11 mouse cellular contexts compared by ENCODE assay signal in genomic region chr10:79417142-79417771, GRCm38 (mm10). TPM values are rescaled to one million over a fixed set of nuclear protein-coding genes. Genes with fewer than 3 reads are reported as not detected.
A peak's percentile ranks its signal among the peaks of the same experiment; 100 is the strongest.
DNase-seq lines count a peak whose midpoint lies in the region; ATAC-seq and TF ChIP-seq lines count a peak whose summit lies in the region.
"Had no signal": no experiment of that assay in that cellular context is flagged by ENCODE, and none has a peak within 500 bp of the region (broad histone marks: within the 10 kb centered on the region; RNA-seq: fewer than 3 reads in every experiment).

No protein-coding gene starts in this region.

- WGBS in heart, embryonic 13.5 days: 77% methylated on average over 24 of the region's 24 CpGs
- whole genome bisulfite sequencing in heart, embryonic 10.5 days: 87% methylated on average over 24 of the region's 24 CpGs

- H3K36me3 ChIP-seq in heart, embryonic 13.5 days: no peaks in the 10 kb centered on the region
- H3K36me3 ChIP-seq in heart, embryonic 10.5 days: no peaks in the 10 kb centered on the region
- H3K36me3 ChIP-seq in CH12.LX (replicated peaks in 1 of 2; ENCODE audit: control insufficient read depth in 1 of 2, insufficient read depth in 1 of 2, low read length in 1 of 2): peaks cover 0 to 4% of the 10 kb centered on the region in 2 experiments
- H3K36me3 ChIP-seq: embryonic facial prominence, embryonic 15.5 days had no signal

- no peaks in the 10 kb centered on the region for H3K27me3 ChIP-seq in heart, embryonic 13.5 days (replicated peaks)
- no peaks in the 10 kb centered on the region for H3K27me3 ChIP-seq in heart, embryonic 10.5 days (ENCODE audit: insufficient read depth, poor library complexity, severe bottlenecking)
- no peaks in the 10 kb centered on the region for H3K27me3 ChIP-seq in CH12.LX (replicated peaks)
- H3K27me3 ChIP-seq: embryonic facial prominence, embryonic 15.5 days had no signal

- TF ChIP-seq POLR2A in CH12.LX (IDR thresholded peaks at IDR 0.05; ENCODE audit: low read depth, low read length): no peak

- intact Hi-C loops in left cerebral cortex, postnatal 25 days (cut with DNase I): no loop called here

- H3K79me2 ChIP-seq in CH12.LX (replicated peaks; ENCODE audit: control insufficient read depth, extremely low read depth, insufficient read depth, poor library complexity, severe bottlenecking): no peaks in the 10 kb centered on the region

- no peak for ATAC-seq in heart, embryonic 13.5 days (ENCODE audit: extremely low read depth, insufficient number of reproducible peaks, low FRiP score, low TSS enrichment)

- dilution Hi-C loops in CH12.LX (cut with MboI; ENCODE audit: extremely low pct_ligation_motif_present, extremely low pct_unique_long_range_greater_than_20kb, low sequenced_read_pairs): no loop called here

- no peak overlapping the region for H3K9ac ChIP-seq in heart, embryonic 13.5 days
- 0 out of 2 replicates have a peak overlapping the region, but pooled peaks have one; percentile 23 for H3K9ac ChIP-seq in CH12.LX (ENCODE audit: insufficient read depth, low read depth)
- H3K9ac ChIP-seq: embryonic facial prominence, embryonic 15.5 days had no signal

- peak; percentile 86 for TF ChIP-seq EP300 in CH12.LX (IDR thresholded peaks at IDR 0.05; ENCODE audit: low read length)

- peak overlapping the region; percentile 33; the same call in 1 of the 2 replicates for H3K4me2 ChIP-seq in heart, embryonic 13.5 days
- H3K4me2 ChIP-seq in CH12.LX (ENCODE audit: insufficient read depth, low read depth, poor library complexity, severe bottlenecking): peak overlapping the region; percentile 68
- H3K4me2 ChIP-seq: embryonic facial prominence, embryonic 15.5 days had no signal

- no peak for TF ChIP-seq CTCF in CH12.LX (conservative IDR thresholded peaks at IDR 0.05 in 1 of 2, IDR thresholded peaks at IDR 0.05 in 1 of 2; ENCODE audit: low read depth in 2 of 2, low read length in 2 of 2)

- H3K27ac ChIP-seq in heart, embryonic 13.5 days (replicated peaks): no peak overlapping the region
- no peak overlapping the region for H3K27ac ChIP-seq in heart, embryonic 10.5 days
- H3K27ac ChIP-seq in CH12.LX (ENCODE audit: insufficient read depth, low read depth): peak overlapping the region; percentile 72
- H3K27ac ChIP-seq: embryonic facial prominence, embryonic 15.5 days; macrophage had no signal

- in situ Hi-C loops in CH12.LX (cut with MboI; ENCODE audit: low pct_ligation_motif_present, low pct_unique_long_range_greater_than_20kb, low sequenced_read_pairs): loop anchor here (25.0 kb wide), 1 partner anchor 95 kb away; no protein-coding TSS in a partner anchor

- DNase-seq in heart, embryonic 10.5 days (ENCODE audit: low spot score): no peak
- DNase-seq in CH12.LX (ENCODE audit: extremely low read depth): peak; percentile 90
- DNase-seq in induced T-regulatory cell, adult 2 months (ENCODE audit: low read depth): peak; percentile 79
- peak; percentile 46 to 60 for DNase-seq in natural killer cell, adult 2 months (ENCODE audit: low spot score in 2 of 2)
- DNase-seq in left cerebral cortex, adult 11 months (ENCODE audit: low spot score): no peak
- no peak for DNase-seq in left cerebral cortex, postnatal 25 days (ENCODE audit: low spot score in 2 of 2)
- DNase-seq in layer of hippocampus, adult 9-11 months: no peak

- peaks cover 20% of the 10 kb centered on the region for H3K9me3 ChIP-seq in heart, embryonic 13.5 days
- H3K9me3 ChIP-seq in heart, embryonic 10.5 days: no peaks in the 10 kb centered on the region; the same call in 1 of the 2 replicates
- H3K9me3 ChIP-seq in CH12.LX (replicated peaks; ENCODE audit: low read length): peaks cover 12% of the 10 kb centered on the region
- H3K9me3 ChIP-seq: embryonic facial prominence, embryonic 15.5 days had no signal

- peak overlapping the region; percentile 20 for H3K4me3 ChIP-seq in heart, embryonic 13.5 days
- no peak overlapping the region for H3K4me3 ChIP-seq in heart, embryonic 10.5 days
- peak overlapping the region; percentile 55 to 60 (median 55) for H3K4me3 ChIP-seq in CH12.LX (replicated peaks in 1 of 3; ENCODE audit: low read depth in 2 of 3, low read length in 2 of 3, poor library complexity in 1 of 3)
- H3K4me3 ChIP-seq: embryonic facial prominence, embryonic 15.5 days had no signal

- H3K4me1 ChIP-seq in heart, embryonic 13.5 days: no peaks in the 10 kb centered on the region
- no peaks in the 10 kb centered on the region for H3K4me1 ChIP-seq in heart, embryonic 10.5 days
- no peaks in the 10 kb centered on the region for H3K4me1 ChIP-seq in CH12.LX (ENCODE audit: control insufficient read depth in 1 of 2, insufficient read depth in 2 of 2)
- H3K4me1 ChIP-seq: embryonic facial prominence, embryonic 15.5 days had no signal

- TF ChIP-seq RAD21 in CH12.LX (IDR thresholded peaks at IDR 0.05; ENCODE audit: low read depth, low read length): no peak

TF ChIP-seq in CH12.LX, 34 proteins besides CTCF, POLR2A, EP300 and RAD21:
- TF ChIP-seq ELF1 (IDR thresholded peaks at IDR 0.05; ENCODE audit: low read depth, low read length) (peak; percentile 24; the same call in 1 of the 2 replicates), USF2 (conservative IDR thresholded peaks at IDR 0.05; ENCODE audit: low read depth, low read length) (no peak), BHLHE40 (IDR thresholded peaks at IDR 0.05; ENCODE audit: low read depth, low read length) (peak; percentile 88), PAX5 (IDR thresholded peaks at IDR 0.05; ENCODE audit: low read length) (no peak), KAT2A (IDR thresholded peaks at IDR 0.05; ENCODE audit: insufficient replicate concordance, low read length) (no peak), USF1 (IDR thresholded peaks at IDR 0.05; ENCODE audit: low read depth, low read length) (no peak), E2F4 (IDR thresholded peaks at IDR 0.05; ENCODE audit: insufficient replicate concordance, low read depth, low read length) (no peak), NELFE (IDR thresholded peaks at IDR 0.05; ENCODE audit: low read depth, low read length) (no peak; the same call in 1 of the 2 replicates), MYC (IDR thresholded peaks at IDR 0.05; ENCODE audit: low read depth, low read length) (peak; percentile 82), MAZ (IDR thresholded peaks at IDR 0.05; ENCODE audit: low read depth, low read length) (no peak), MXI1 (IDR thresholded peaks at IDR 0.05; ENCODE audit: low read depth, low read length) (peak; percentile 35; the same call in 1 of the 2 replicates), ZKSCAN1 (IDR thresholded peaks at IDR 0.05; ENCODE audit: borderline replicate concordance, low read depth, low read length) (no peak), TCF12 (IDR thresholded peaks at IDR 0.05; ENCODE audit: low read depth, low read length) (0 out of 2 replicates have a peak, but pooled peaks have one; percentile 8), IRF4 (IDR thresholded peaks at IDR 0.05; ENCODE audit: low read depth, low read length) (peak; percentile 92), MAFK (IDR thresholded peaks at IDR 0.05; ENCODE audit: insufficient replicate concordance, low read length) (peak; percentile 64; the same call in 1 of the 2 replicates), NRF1 (IDR thresholded peaks at IDR 0.05; ENCODE audit: low read depth, low read length) (no peak), UBTF (IDR thresholded peaks at IDR 0.05; ENCODE audit: low read depth, low read length) (0 out of 2 replicates have a peak, but pooled peaks have one; percentile 33), MEF2A (IDR thresholded peaks at IDR 0.05; ENCODE audit: borderline replicate concordance, low read depth, low read length) (peak; percentile 53), ZMIZ1 (IDR thresholded peaks at IDR 0.05; ENCODE audit: low read depth, low read length) (no peak), POLR2AphosphoS2 (IDR thresholded peaks at IDR 0.05; ENCODE audit: low read depth, low read length) (no peak), GABPA (IDR thresholded peaks at IDR 0.05; ENCODE audit: insufficient replicate concordance, low read depth, low read length) (no peak), JUN (IDR thresholded peaks at IDR 0.05; ENCODE audit: insufficient read depth, low read depth, low read length) (no peak), RCOR1 (conservative IDR thresholded peaks at IDR 0.05; ENCODE audit: low read depth, low read length) (peak; percentile 57; the same call in 1 of the 2 replicates), JUND (conservative IDR thresholded peaks at IDR 0.05; ENCODE audit: low read depth, low read length) (no peak), SMC3 (IDR thresholded peaks at IDR 0.05; ENCODE audit: low read depth, low read length) (no peak), ZC3H11A (IDR thresholded peaks at IDR 0.05; ENCODE audit: low read depth, low read length) (no peak), CHD2 (IDR thresholded peaks at IDR 0.05; ENCODE audit: low read length) (no peak), ZNF384 (IDR thresholded peaks at IDR 0.05; ENCODE audit: low read depth, low read length) (no peak), HCFC1 (IDR thresholded peaks at IDR 0.05; ENCODE audit: low read depth, low read length) (no peak), SIN3A (IDR thresholded peaks at IDR 0.05; ENCODE audit: low read length) (peak; percentile 73), CHD1 (IDR thresholded peaks at IDR 0.05; ENCODE audit: low read depth, low read length) (no peak), MAX (IDR thresholded peaks at IDR 0.05; ENCODE audit: low read length) (peak; percentile 76; the same call in 1 of the 2 replicates), ETS1 (conservative IDR thresholded peaks at IDR 0.05; ENCODE audit: low read depth, low read length) (peak; percentile 82), TBP (conservative IDR thresholded peaks at IDR 0.05; ENCODE audit: low read depth, low read length) (0 out of 2 replicates have a peak, but pooled peaks have one; percentile 26)

RNA-seq across cellular contexts. Expression of gene Vmn2r83, which starts 51.3 kb away (rescaled TPM):
- not detected in 2 replicates for polyA plus RNA-seq in heart, embryonic 13.5 days (2015; fragmentation: Nextera tagmentation; extraction: Ambion mirVana)
- polyA plus RNA-seq in heart, embryonic 10.5 days (2016; fragmentation: Nextera tagmentation; extraction: Ambion mirVana): not detected in 2 replicates
- total RNA-seq in CH12.LX (2012; rRNA removed) (not detected in 2 replicates), CH12.LX (2014; rRNA removed) (not detected in 2 replicates)
- not detected in 2 replicates for polyA plus RNA-seq in CH12.LX (2012; ENCODE audit: insufficient read length, low read depth)
- not detected for total RNA-seq in left cerebral cortex, postnatal 25 days (2021)
- polyA plus RNA-seq: embryonic facial prominence, embryonic 15.5 days; kidney, embryonic 14.5 days; macrophage had no signal

Comparison
In these comparisons a context has a peak if more than half of its experiments do, and no peak if none do; other contexts are left out.
1. DNase-seq: peak in CH12.LX (single experiment), induced T-regulatory cell, adult 2 months (single experiment) and natural killer cell, adult 2 months (2 of 2); none in heart, embryonic 10.5 days (single experiment), left cerebral cortex, adult 11 months (single experiment), left cerebral cortex, postnatal 25 days (0 of 2) and layer of hippocampus, adult 9-11 months (single experiment).